Mouse (Mus musculus): Measurements from ENCODE around the gene Ptprm. TPM values are rescaled to one million over a fixed set of nuclear protein-coding genes. Genes with fewer than 3 reads are reported as not detected.

The Ptprm gene
- polyA plus RNA-seq, 1 experiment: not detected

GRCm38 (mm10) chr17:66972976-66973375, 381.3 kb downstream of the Ptprm start:
- H3K36me3 ChIP-seq (ENCODE audit: control insufficient read depth): no peaks in the 10 kb centered on the region
- no peaks in the 10 kb centered on the region for H3K27me3 ChIP-seq (ENCODE audit: control insufficient read depth)
- no peaks in the 10 kb centered on the region for H3K4me1 ChIP-seq (ENCODE audit: control insufficient read depth)
- TF ChIP-seq TAL1 (IDR thresholded peaks at IDR 0.05; ENCODE audit: low read length): no peak
- TF ChIP-seq GATA1 (IDR thresholded peaks at IDR 0.05; ENCODE audit: low read length): no peak
- peaks cover 8% of the 10 kb centered on the region; the same call in 1 of the 2 replicates for H3K9me3 ChIP-seq (ENCODE audit: control insufficient read depth, low read length)
- no peak overlapping the region for H3K4me3 ChIP-seq (replicated peaks)

- no peak for TF ChIP-seq GATA1 (IDR thresholded peaks at IDR 0.05; ENCODE audit: low read length)
- no peak for TF ChIP-seq TAL1 (IDR thresholded peaks at IDR 0.05; ENCODE audit: low read length)
- no peaks in the 10 kb centered on the region for H3K4me1 ChIP-seq (ENCODE audit: control insufficient read depth)
- no peaks in the 10 kb centered on the region for H3K36me3 ChIP-seq (ENCODE audit: control insufficient read depth)
Observed at GRCm38 (mm10) chr17:66960986-66961385, 393.3 kb downstream of the Ptprm start.

GRCm38 (mm10) chr17:66960557-66960956, 393.7 kb downstream of the Ptprm start:
- Histone ChIP-seq H3K4me3 (replicated peaks) (no peak overlapping the region), H3K36me3 (ENCODE audit: control insufficient read depth) (no peaks in the 10 kb centered on the region), H3K27me3 (ENCODE audit: control insufficient read depth) (no peaks in the 10 kb centered on the region), H3K4me1 (ENCODE audit: control insufficient read depth) (no peaks in the 10 kb centered on the region), H3K9me3 (ENCODE audit: control insufficient read depth, low read length) (peaks cover 11% of the 10 kb centered on the region)
- TF ChIP-seq TAL1 (IDR thresholded peaks at IDR 0.05; ENCODE audit: low read length): no peak
- no peak for TF ChIP-seq GATA1 (IDR thresholded peaks at IDR 0.05; ENCODE audit: low read length)

More at GRCm38 (mm10) chr17:66960986-66961385, 393.3 kb downstream of the Ptprm start:
- H3K9me3 ChIP-seq (ENCODE audit: control insufficient read depth, low read length): peaks cover 11% of the 10 kb centered on the region
- H3K27me3 ChIP-seq (ENCODE audit: control insufficient read depth): no peaks in the 10 kb centered on the region
- no peak overlapping the region for H3K4me3 ChIP-seq (replicated peaks)

- Histone ChIP-seq H3K36me3 (ENCODE audit: control insufficient read depth) (no peaks in the 10 kb centered on the region), H3K27me3 (ENCODE audit: control insufficient read depth) (no peaks in the 10 kb centered on the region), H3K9me3 (ENCODE audit: control insufficient read depth, low read length) (peaks cover 11% of the 10 kb centered on the region), H3K4me3 (replicated peaks) (no peak overlapping the region), H3K4me1 (ENCODE audit: control insufficient read depth) (no peaks in the 10 kb centered on the region)
- TF ChIP-seq GATA1 (IDR thresholded peaks at IDR 0.05; ENCODE audit: low read length): no peak
- no peak for TF ChIP-seq TAL1 (IDR thresholded peaks at IDR 0.05; ENCODE audit: low read length)
Observed at GRCm38 (mm10) chr17:66959815-66960214, 394.4 kb downstream of the Ptprm start.

- TF ChIP-seq GATA1 (IDR thresholded peaks at IDR 0.05; ENCODE audit: low read length) (no peak), TAL1 (IDR thresholded peaks at IDR 0.05; ENCODE audit: low read length) (no peak)
- H3K9me3 ChIP-seq (ENCODE audit: control insufficient read depth, low read length): peaks cover 11% of the 10 kb centered on the region
Observed at GRCm38 (mm10) chr17:66958766-66959165, 395.5 kb downstream of the Ptprm start.

GRCm38 (mm10) chr17:66944498-66944897, 409.8 kb downstream of the Ptprm start:
- TF ChIP-seq GATA1 (IDR thresholded peaks at IDR 0.05; ENCODE audit: low read length) (no peak), TAL1 (IDR thresholded peaks at IDR 0.05; ENCODE audit: low read length) (no peak)
- Histone ChIP-seq H3K9me3 (ENCODE audit: control insufficient read depth, low read length) (peaks cover 22% of the 10 kb centered on the region), H3K36me3 (ENCODE audit: control insufficient read depth) (no peaks in the 10 kb centered on the region), H3K4me1 (ENCODE audit: control insufficient read depth) (no peaks in the 10 kb centered on the region), H3K27me3 (ENCODE audit: control insufficient read depth) (no peaks in the 10 kb centered on the region), H3K4me3 (replicated peaks) (no peak overlapping the region)

More at GRCm38 (mm10) chr17:66958766-66959165, 395.5 kb downstream of the Ptprm start:
- no peaks in the 10 kb centered on the region for H3K4me1 ChIP-seq (ENCODE audit: control insufficient read depth)
- H3K36me3 ChIP-seq (ENCODE audit: control insufficient read depth): no peaks in the 10 kb centered on the region
- no peak overlapping the region for H3K4me3 ChIP-seq (replicated peaks)
- H3K27me3 ChIP-seq (ENCODE audit: control insufficient read depth): no peaks in the 10 kb centered on the region

- TF ChIP-seq GATA1 (IDR thresholded peaks at IDR 0.05; ENCODE audit: low read length) (no peak), TAL1 (IDR thresholded peaks at IDR 0.05; ENCODE audit: low read length) (no peak)
- Histone ChIP-seq H3K36me3 (ENCODE audit: control insufficient read depth) (no peaks in the 10 kb centered on the region), H3K27me3 (ENCODE audit: control insufficient read depth) (no peaks in the 10 kb centered on the region), H3K4me3 (replicated peaks) (no peak overlapping the region), H3K4me1 (ENCODE audit: control insufficient read depth) (no peaks in the 10 kb centered on the region), H3K9me3 (ENCODE audit: control insufficient read depth, low read length) (peaks cover 22% of the 10 kb centered on the region)
Observed at GRCm38 (mm10) chr17:66943539-66943938, 410.7 kb downstream of the Ptprm start.

GRCm38 (mm10) chr17:66925611-66926010, 428.6 kb downstream of the Ptprm start:
- TF ChIP-seq TAL1 (IDR thresholded peaks at IDR 0.05; ENCODE audit: low read length): no peak
- TF ChIP-seq GATA1 (IDR thresholded peaks at IDR 0.05; ENCODE audit: low read length): no peak
- H3K4me3 ChIP-seq (replicated peaks): no peak overlapping the region
- no peaks in the 10 kb centered on the region for H3K36me3 ChIP-seq (ENCODE audit: control insufficient read depth)
- 0 out of 2 replicates have a peak, but pooled peaks cover 4% of the 10 kb centered on the region for H3K9me3 ChIP-seq (ENCODE audit: control insufficient read depth, low read length)
- no peaks in the 10 kb centered on the region for H3K27me3 ChIP-seq (ENCODE audit: control insufficient read depth)
- no peaks in the 10 kb centered on the region for H3K4me1 ChIP-seq (ENCODE audit: control insufficient read depth)

- Histone ChIP-seq H3K9me3 (ENCODE audit: control insufficient read depth, low read length) (peaks cover 4% of the 10 kb centered on the region), H3K36me3 (ENCODE audit: control insufficient read depth) (no peaks in the 10 kb centered on the region), H3K4me3 (replicated peaks) (no peak overlapping the region), H3K4me1 (ENCODE audit: control insufficient read depth) (no peaks in the 10 kb centered on the region), H3K27me3 (ENCODE audit: control insufficient read depth) (no peaks in the 10 kb centered on the region)
- no peak for TF ChIP-seq GATA1 (IDR thresholded peaks at IDR 0.05; ENCODE audit: low read length)
- no peak for TF ChIP-seq TAL1 (IDR thresholded peaks at IDR 0.05; ENCODE audit: low read length)
Observed at GRCm38 (mm10) chr17:66914696-66915095, 439.6 kb downstream of the Ptprm start.

- no peak for TF ChIP-seq TAL1 (IDR thresholded peaks at IDR 0.05; ENCODE audit: low read length)
- TF ChIP-seq GATA1 (IDR thresholded peaks at IDR 0.05; ENCODE audit: low read length): no peak
- no peak overlapping the region for H3K4me3 ChIP-seq (replicated peaks)
- no peaks in the 10 kb centered on the region for H3K27me3 ChIP-seq (ENCODE audit: control insufficient read depth)
- H3K36me3 ChIP-seq (ENCODE audit: control insufficient read depth): no peaks in the 10 kb centered on the region
- H3K4me1 ChIP-seq (ENCODE audit: control insufficient read depth): no peaks in the 10 kb centered on the region
- peaks cover 5% of the 10 kb centered on the region for H3K9me3 ChIP-seq (ENCODE audit: control insufficient read depth, low read length)
Observed at GRCm38 (mm10) chr17:66912533-66912932, 441.7 kb downstream of the Ptprm start.
